Mouse (Mus musculus) MEL (cell line): ENCODE data around the gene Traf2.

ENCODE experiments used
- CTCF ChIP-seq, 3 experiments: IDR thresholded peaks in 2 of 3; conservative IDR thresholded peaks in 1 of 3; 2 replicates each; pipeline ENCODE4 v1.5.1; 2011 to 2012; ENCODE audit warnings: low read length in 3 of 3, low read depth in 2 of 3, mild to moderate bottlenecking in 2 of 3, improper control_type of control experiment in 1 of 3, inconsistent platforms in 1 of 3, mixed read lengths in 1 of 3, moderate library complexity in 1 of 3; ENCODE audit not compliant: control insufficient read depth in 1 of 3, insufficient read depth in 1 of 3, poor library complexity in 1 of 3, severe bottlenecking in 1 of 3
- EP300 ChIP-seq, 2 experiments: IDR thresholded peaks; 2 replicates each; pipeline ENCODE4 v1.6.1; 2011; ENCODE audit warnings: improper control_type of control experiment in 2 of 2, low read length in 2 of 2, low read depth in 1 of 2, mild to moderate bottlenecking in 1 of 2
- HCFC1 ChIP-seq: IDR thresholded peaks from 2 replicates; pipeline ENCODE4 v1.6.1; 2012; ENCODE audit warnings: low read depth, mild to moderate bottlenecking, inconsistent platforms, low read length, improper control_type of control experiment, moderate library complexity
- POLR2A ChIP-seq, 2 experiments: IDR thresholded peaks; 2 replicates each; pipeline ENCODE4 v1.6.1; 2011 to 2012; ENCODE audit warnings: low read length in 2 of 2, mild to moderate bottlenecking in 2 of 2, control low read depth in 1 of 2, improper control_type of control experiment in 1 of 2, low read depth in 1 of 2, moderate library complexity in 1 of 2; ENCODE audit not compliant: control insufficient read depth in 1 of 2, insufficient read depth in 1 of 2, poor library complexity in 1 of 2
- POLR2AphosphoS2 ChIP-seq: IDR thresholded peaks from 2 replicates; pipeline ENCODE4 v1.6.1; 2011; ENCODE audit warnings: low read length, improper control_type of control experiment
- POLR2AphosphoS5 ChIP-seq: IDR thresholded peaks from 2 replicates; pipeline ENCODE4 v1.6.1; 2012; ENCODE audit warnings: low read depth, borderline replicate concordance, mild to moderate bottlenecking, inconsistent platforms, low read length, moderate library complexity, mixed read lengths
- TCF12 ChIP-seq: IDR thresholded peaks from 2 replicates; pipeline ENCODE4 v1.6.1; 2014; ENCODE audit warnings: low read depth, mild to moderate bottlenecking, inconsistent platforms, low read length, improper control_type of control experiment, moderate library complexity
- UBTF ChIP-seq: IDR thresholded peaks from 2 replicates; pipeline ENCODE4 v1.6.1; 2012; ENCODE audit warnings: low read depth, mild to moderate bottlenecking, inconsistent platforms, low read length, improper control_type of control experiment, moderate library complexity, borderline replicate concordance; ENCODE audit not compliant: insufficient read depth
- USF1 ChIP-seq: IDR thresholded peaks from 2 replicates; pipeline ENCODE4 v1.6.1; 2014; ENCODE audit warnings: low read depth, mild to moderate bottlenecking, inconsistent platforms, low read length, improper control_type of control experiment, moderate library complexity
- USF2 ChIP-seq, 2 experiments: IDR thresholded peaks; 2 replicates each; pipeline ENCODE4 v1.6.1; 2011 to 2012; ENCODE audit warnings: improper control_type of control experiment in 2 of 2, low read length in 2 of 2, borderline replicate concordance in 1 of 2, inconsistent platforms in 1 of 2, low read depth in 1 of 2, mild to moderate bottlenecking in 1 of 2; ENCODE audit not compliant: insufficient read depth in 1 of 2
- ZC3H11A ChIP-seq: IDR thresholded peaks from 2 replicates; pipeline ENCODE4 v1.6.1; 2012; ENCODE audit warnings: low read depth, mild to moderate bottlenecking, inconsistent platforms, low read length, improper control_type of control experiment

- TF ChIP-seq USF1 (no peak), HCFC1 (peak; percentile 73), CTCF (IDR thresholded peaks at IDR 0.05 in 2 of 3, conservative IDR thresholded peaks at IDR 0.05 in 1 of 3; ENCODE audit: control insufficient read depth in 1 of 3, insufficient read depth in 1 of 3, low read depth in 2 of 3, low read length in 3 of 3, poor library complexity in 1 of 3, severe bottlenecking in 1 of 3) (no peak), POLR2A (IDR thresholded peaks at IDR 0.05; ENCODE audit: control insufficient read depth in 1 of 2, insufficient read depth in 1 of 2, low read depth in 1 of 2, low read length in 2 of 2, poor library complexity in 1 of 2) (peak; percentile 64 to 88; a peak in 3 of 4 replicates), USF2 (IDR thresholded peaks at IDR 0.05; ENCODE audit: borderline replicate concordance in 1 of 2, insufficient read depth in 1 of 2, low read depth in 1 of 2, low read length in 2 of 2) (no peak), ZC3H11A (no peak), UBTF (no peak), EP300 (IDR thresholded peaks at IDR 0.05; ENCODE audit: low read depth in 1 of 2, low read length in 2 of 2) (0 out of 4 replicates have a peak, but pooled peaks of 1 of the 2 experiments have one; percentile 27), TCF12 (peak; percentile 23), POLR2AphosphoS2 (peak; percentile 82), POLR2AphosphoS5 (no peak)
Measured at GRCm38 (mm10) chr2:25546811-25547491, at the start of gene Traf2.
